Mouse (Mus musculus) right cerebral cortex, adult 2 months (tissue): ENCODE measurements around the gene Gsta2.
"Not testable (repeated sequence)": the region's sequence is repeated elsewhere in the genome, so short reads cannot be mapped to it uniquely, and the experiment has no call there.

Experiments used
- DNase-seq, 2 experiments: peaks; one replicate each; pipeline ENCODE4 v3.0.0; 2021 to 2022; ENCODE audit warnings: low spot score in 2 of 2

The Gsta2 gene

DNA sequence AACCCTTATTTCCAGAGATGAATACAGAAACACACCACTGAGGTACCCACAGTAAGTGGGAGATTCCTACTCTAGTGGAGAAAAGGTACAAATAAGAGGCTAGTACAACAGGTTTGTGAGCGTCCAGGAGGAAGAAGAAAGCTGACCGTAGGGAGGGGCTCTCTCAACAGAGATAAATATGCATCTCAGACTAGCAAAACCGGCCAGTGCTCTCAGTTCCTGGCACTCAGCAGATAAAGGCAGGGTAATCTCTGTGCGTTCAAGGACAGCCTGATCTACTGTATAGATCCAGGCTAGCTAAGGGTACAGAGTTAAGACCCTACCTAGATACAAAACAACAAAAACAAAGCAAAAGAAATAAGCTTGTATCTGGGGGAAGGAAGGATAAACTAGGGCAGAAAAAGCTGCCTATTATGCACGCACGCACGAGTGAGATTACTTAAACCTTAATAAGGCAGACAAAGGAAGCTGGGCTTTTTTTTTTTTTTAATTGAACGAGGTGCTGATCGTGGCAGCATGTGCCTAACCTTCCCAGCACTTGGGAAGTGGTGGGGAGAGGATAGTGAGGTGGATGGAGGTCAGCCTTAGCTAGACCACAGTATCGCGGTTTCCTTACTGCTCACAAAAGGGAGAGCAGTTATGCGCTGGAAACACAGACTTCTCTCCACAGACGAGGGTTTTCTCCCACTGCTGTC, 10.4 kb upstream of the Gsta2 start:
- DNase-seq, result no peak

DNA sequence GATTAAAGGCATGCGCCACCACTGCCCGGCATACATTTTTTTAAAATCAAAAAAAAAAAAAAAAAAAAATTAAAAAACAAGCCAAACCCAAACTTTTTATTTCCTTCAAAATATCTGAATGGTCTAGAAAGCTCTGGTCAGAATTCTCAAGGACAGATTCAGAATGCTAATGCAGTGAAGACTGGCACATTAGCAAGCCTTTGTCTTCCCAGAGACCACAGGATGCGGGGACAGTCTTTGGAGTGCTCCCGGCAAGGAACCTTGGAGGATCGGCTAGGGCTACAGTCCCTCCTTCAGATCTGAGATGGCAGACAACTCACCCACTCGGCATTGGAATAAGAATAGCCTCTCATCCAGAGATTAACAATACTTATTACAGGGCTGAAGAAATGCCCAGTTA, 9.1 kb upstream of the Gsta2 start:
- no peak for DNase-seq

DNA sequence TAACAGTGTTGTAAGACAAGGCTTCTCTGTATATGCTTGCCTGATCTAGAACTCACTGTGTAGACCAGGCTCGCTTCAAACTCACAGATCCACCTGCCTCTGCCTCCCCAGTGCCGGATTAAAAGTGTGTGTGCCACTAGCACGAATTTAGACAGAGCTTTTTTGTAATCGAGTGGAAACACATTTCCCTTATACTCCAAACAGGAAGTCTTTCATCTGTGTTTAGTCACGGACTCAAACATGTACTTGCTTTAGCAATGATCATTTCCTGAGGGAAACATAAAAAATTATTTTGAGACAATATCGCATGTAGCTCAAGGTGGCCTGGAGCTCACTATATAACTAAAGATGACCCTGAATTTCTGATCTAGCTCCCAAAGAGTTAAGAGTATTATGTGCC, 7.8 kb upstream of the Gsta2 start:
- DNase-seq, result no peak

DNA sequence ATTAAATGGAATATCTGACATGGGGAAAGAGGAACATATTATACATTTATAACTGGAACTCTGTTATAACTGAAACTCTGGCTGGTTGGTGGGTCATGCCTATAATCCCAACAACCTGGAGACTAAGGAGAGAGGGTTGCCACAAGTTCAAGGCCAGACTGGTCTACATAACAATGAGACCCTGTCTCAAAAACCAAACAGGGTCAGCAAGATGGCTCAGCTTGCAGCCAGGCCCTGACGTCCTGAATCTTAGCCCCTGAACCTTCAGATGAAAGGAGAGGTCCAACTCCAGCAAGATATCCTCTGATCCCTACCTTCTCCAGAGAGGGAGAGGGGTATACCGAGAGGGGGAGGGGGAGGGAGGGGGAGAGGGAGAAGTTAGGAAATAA, 4.9 kb upstream of the Gsta2 start:
- no peak for DNase-seq

DNA sequence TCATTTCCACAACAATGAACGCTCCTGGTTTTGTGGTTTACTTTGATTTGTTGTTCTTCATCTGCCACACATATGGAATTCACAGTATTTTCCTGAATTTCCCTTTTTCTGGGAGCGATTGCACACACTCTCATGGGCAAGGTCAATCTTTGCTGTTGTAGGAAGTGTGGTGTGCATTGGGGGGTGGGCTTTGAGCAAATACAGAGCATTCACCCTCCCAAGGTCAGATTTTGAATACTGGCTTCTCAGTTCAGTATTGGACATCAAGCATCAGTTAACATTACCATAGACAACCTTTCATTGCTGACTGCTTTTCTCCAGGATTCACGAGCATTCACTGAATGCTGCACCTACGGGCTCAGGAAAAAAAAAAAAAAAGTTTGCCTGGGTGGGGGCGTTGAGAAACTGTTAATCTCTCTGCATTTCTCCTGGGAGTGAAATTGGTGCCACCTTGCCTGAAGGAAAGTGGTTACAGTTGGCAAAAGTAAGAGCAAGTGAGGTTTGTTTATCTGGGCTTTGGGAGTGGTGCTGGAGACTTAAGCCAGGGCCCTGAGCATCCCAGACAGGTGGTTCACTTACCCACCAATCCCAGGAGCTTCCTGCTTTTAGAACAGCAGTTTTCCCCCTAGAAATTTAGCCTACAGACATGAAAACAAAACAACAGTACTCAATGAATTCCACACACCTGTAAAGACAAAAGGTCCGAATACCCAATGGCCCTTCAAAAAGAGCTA, 4.3 kb upstream of the Gsta2 start:
- no peak for DNase-seq

DNA sequence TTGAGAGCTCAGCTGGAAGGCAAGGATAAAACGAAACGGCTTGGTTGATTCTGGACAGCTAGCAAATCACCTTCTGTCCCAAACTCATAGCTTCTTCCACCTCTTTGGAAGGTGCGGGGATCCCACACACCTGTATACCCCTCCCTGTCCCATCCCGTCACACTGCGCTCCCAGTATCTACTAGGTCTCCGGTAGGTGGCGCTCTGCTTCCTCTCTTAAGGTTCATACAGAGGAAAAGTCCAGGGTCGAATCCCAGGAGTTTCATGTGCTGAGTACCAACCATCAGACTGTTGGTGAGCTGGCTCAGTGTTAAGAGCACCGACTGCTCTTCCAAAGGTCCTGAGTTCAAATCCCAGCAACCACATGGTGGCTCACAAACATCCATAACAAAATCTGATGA, 2.5 kb upstream of the Gsta2 start:
- peak; percentile 33 to 70 for DNase-seq

DNA sequence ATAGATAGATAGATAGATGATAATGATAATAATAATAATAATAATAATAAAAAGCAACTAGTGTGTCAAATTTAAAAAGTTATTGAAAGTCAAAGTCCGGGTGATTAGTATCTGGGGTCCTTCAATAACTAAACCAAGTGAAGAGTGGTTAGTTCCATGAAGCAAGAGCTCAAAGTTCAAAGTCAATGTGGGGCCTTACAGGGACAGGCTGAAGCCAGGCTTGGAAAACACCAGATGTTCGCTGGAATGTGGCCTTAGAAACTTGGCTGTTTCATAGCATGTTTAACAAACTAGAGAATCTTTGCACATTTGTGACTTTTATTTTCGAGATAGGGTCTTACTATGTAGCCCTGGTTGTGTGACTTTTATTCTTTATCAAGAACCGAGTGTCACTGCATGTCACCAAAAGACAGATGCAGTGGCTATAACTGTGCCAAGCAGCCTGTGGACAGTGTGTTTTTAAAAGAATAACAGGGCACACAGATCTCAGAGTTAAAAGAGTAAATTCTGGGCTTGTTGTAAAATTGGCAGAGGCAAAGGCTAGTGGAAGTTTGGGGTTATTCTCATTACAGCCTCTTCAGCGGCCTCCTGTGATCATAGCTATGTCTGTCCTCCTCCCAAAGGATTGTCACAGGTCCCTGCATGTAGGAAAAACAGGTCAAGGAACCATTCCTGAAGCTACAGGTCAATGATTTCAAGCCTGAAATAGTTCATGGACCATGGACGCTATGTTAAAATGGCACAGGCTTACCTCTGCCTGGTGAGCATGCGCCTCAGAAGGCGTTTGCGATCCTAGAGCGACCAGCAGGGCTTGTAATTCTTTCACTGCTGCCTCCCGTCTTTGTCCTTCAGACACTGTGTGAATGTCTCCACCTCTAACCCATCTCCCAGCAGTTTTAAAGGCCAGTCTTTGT, 666 bp downstream of the Gsta2 start:
- DNase-seq, result no peak

DNA sequence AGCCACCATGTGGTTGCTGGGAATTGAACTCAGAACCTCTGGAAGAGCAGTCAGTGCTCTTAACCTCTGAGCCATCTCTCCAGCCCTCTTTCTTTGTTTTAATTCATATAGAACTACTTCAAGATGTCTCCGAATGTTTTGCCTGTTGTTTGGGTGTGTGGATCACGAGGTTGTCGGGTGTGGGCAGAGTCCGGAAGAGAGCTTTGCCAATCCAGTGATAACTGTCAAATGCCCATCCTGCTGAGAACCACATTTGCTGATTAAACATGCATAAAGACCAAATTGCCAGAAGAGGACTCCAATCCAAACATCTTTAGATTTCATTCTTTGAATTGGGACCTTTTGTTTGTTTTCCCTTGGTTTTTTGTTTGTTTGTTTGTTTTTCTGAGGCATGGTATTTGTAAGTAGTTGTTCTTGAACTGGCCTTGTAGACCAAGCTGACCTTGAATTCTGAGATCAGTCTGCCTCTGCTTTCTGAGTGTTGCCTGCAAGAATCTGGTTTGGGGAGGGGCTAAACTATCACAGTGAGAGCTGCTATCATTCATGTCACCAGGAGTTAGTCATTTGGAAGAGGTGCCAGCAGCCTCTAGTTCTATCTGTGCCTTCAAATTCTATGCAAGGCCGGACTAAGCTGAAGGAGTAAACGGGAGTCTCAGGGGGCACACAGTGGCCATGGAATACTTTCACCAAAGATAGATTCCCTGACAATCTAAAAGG, 3.9 kb downstream of the Gsta2 start:
- DNase-seq, result no peak

DNA sequence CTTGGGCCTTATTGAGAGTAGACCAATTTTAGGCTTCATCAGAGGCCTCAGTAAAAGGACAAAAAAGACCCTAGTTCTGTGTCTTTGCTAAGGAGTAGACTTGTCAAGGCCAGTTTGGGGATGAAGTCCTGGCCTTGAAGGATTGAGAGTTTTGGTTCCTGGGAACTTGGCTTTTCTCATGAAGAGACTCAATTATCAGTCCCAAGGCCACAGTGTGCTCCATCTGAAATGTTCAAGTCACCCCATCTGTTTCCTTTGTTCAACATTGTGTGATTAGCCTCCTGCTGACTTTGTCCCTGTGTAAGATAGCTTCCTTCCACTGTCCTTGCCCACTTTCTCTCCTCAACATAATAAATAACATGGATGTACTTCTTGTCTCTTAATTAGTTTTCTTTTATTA, 5.6 kb downstream of the Gsta2 start:
- DNase-seq, result not testable (repeated sequence)

DNA sequence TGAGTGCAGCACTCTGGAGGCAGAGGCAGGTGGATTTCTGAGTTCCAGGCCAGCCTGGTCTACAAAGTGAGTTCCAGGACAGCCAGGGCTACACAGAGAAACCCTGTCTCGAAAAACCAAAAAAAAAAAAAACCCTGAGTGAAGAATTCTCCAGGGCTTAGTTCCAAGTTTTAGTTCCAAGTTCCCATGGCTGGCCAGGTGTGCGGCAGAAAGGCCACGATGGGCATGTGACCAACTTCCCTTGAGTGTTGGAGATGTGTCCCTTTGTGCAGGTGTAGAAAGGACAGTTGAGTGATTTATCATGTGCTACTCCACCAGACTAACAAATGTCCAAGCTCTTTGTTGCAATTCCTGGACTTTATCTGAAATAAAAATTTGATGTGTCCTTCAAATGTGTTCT, 6.4 kb downstream of the Gsta2 start:
- DNase-seq, result not testable (repeated sequence)

DNA sequence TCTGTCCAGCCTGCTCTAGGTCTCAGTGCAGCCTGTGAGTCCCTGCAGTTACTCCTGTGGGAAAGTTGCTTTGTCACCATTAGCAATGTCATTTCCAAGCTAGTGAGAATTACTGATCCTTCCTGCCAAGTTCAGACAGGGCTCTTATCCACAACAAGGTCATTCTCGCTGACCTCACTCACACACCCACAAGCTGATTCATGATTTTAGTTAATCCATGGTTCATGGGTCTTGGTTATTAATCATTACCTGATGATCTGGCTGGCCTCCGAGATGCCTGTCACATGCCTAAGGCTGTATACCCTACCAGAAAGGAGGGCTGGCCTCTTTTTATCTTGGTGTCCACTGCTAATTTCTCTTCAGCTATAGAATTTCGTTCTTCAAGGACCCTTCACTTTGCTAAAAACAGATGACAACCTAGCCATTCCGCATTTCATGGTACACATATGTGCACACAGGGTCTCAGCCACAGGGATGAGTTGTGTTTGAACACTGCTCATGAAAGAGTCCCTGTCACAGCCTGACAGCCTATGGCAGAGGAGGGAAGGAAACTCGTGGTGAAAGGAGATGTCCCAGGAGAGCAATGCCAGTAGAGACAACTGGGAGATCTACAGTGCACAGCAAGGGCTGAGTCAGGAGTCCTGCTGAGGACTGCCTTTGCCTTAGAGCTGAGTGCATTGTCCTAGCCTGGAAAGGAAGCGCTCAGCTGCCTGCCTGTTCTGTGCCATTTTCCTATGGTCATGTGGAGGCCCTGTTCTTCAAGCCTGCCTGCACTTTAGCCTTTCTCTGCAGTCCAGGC, 7.2 kb downstream of the Gsta2 start:
- DNase-seq, result not testable (repeated sequence)

DNA sequence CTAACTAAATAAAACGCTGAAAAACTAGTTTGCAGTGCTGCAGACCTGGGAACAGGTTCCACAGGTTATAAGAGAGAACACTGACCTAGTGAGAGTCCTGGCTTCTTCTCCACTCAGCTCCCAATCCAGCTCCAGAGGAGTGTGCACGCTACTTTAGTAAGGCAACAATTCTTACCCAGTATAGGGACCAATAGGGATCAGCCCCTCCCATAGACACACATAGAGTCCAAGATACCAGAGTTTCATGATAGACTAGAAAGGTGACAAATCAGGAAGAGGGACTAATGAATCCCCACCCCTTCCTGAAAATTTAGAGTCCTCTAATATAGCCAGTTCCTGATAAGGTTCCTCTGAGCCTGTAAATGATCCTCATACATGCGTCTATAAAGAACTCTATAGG, 8.6 kb downstream of the Gsta2 start:
- no peak for DNase-seq

DNA sequence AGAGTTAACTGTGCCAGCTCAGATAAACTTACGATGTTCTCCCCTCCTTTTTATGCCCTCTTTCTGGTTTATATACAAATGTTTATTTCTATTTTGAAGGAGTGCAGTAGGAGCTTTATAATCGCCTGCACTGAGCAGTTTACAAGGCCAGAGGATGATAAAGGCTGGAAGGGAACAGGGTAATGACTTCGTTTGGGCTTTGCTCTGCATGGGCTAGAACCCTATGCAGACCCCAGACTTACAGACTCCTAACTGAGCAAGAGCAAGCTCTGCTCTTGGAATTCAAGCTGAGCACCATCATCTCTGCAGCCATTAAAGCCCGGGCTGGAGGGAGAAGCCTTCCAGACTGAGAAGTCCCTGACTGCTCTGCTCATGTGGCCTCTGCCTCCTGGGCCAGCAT, 10.4 kb downstream of the Gsta2 start:
- DNase-seq, result not testable (repeated sequence)

DNA sequence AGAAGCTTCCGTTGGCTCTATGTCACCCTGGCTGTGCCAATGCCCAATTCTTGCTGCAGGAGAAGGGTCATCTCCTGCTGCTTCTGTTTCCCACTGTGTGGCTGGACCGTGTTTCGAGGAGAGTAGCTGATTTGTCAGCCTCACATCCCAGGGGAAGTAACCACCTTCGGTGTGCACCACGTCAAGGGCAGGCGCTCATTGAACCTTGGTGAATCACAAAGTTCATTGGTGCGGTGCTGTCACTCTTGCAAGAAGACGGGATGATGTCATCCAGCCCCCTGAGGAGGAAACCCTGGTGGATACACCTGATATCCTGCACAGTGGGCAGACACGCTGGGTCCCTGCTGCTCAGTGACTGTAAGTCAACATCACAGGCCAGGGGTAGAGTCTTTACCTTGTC, 12.5 kb downstream of the Gsta2 start:
- DNase-seq, result not testable (repeated sequence)

DNA sequence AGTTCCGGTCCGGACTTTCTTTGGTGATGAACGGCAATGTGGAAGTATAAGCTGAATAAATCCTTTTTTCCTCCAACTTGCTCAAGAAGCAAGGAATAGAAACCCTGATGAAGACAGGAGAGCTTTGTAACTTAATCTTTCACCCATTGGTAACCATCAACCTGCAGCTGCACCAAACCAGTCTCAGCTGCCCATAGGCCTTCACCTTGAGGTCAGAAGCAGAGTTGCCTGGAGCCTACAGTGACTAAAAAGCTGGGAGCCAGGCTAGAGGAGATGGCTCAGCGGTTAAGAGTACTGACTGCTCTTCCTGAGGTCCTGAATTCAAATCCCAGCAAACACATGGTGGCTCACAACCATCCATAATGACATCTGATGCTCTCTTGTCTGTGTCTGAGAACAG, 13.1 kb downstream of the Gsta2 start:
- DNase-seq, result not testable (repeated sequence)

DNA sequence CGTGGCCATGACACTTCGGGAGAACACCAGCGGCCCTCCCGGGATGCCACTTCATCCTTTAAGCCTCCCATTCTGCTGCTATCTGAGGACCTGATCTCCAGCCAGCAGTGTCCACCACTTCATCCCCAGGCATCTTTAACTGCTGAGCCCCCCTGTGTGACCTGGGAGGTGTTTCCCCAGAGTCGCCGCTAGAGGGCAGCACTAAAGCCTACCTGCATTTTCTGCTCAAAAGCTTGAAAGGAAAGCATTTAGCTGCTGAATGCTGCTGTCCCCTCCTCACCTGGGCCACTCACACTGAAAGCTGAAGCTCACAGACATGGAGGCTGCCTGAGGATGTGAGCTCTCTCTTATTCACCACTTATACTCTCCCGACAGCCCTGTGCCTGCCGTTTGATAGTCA, 15.3 kb downstream of the Gsta2 start:
- DNase-seq, result peak; percentile 13 to 36

DNA sequence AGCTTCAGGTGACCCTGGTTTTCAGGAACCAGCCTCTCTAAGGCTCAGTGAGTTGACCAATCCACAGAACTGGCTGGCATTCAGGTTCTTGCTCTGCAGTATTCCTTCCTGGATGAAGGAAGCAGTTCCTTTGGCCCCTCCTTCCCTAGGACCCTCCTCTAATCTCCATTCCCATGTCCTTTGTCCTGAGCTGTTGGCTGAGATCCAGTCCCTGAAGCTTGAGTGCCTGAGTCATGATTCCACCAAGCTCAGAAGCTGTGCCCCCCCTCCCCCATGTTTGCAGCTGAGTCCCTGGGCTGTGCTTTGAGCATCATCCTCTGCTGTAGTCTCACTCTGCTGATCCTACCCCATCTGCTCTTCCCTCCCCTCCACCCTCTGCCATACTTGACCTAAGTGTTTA, 18.5 kb downstream of the Gsta2 start:
- not testable (repeated sequence) for DNase-seq

DNA sequence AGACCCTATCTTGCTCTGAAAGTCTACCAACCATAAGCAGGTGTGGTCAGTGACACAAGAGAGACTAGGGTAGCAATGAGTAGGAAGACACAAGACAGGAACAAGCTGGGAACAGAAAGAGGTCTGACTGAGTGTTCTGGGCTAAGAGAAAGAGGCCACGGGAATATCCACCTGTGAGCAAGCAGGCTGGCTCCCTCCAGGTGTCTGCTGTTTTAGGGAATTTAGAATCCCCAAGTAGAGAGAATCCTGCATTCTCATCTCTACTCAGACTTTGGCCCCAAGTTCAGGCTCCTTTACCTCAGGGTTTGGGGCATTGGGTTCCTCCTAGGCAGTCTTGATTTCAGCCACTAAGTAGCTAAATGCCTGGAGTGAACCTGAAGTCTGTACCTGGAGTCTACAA, 28.3 kb downstream of the Gsta2 start, which contains the start of gene Omt2b:
Gene Omt2b (plus strand): TSS at position 301 of the 400 bp plus-strand sequence.
- DNase-seq, result not testable (repeated sequence)

DNA sequence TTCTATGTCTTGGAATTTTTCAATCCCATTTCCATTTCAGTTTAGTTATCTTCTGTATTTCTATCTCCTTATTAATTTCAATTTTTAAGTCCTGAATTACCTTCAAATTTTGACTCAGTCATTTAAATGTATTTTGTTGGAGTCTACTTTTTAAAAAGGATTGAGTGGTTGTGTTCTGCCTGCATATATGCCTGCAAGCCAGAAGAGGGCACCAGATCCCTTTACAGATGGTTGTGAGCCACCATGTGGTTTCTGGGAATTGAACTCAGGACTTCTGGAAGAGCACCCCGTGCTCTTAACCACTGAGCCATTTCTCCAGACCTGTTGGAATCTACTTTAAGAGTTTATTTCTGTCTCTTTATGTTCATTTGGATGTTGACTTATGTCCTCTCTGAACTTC, 36.1 kb downstream of the Gsta2 start:
- peak in 1 of 2 experiments; percentile 3 for DNase-seq

DNA sequence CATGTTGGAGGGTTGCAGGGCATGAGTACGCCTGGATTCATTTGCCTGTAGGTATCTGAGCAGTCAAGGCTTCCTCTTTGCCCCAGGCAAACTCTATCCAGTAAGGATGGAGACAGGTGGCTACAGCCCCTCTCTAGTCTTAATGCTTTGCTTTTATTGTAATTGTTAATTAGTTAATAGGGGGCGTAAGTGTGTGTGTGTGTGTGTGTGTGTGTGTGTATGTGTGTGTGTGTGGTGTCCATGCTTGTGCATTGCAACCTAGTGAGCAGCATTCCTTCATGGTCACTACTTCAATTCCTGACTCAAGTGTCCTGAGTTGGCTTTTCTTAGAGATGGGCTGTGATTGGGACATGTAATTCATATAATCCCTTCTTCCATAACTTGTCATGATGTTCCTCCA, 40.9 kb downstream of the Gsta2 start, which contains the start of gene Omt2a:
Gene Omt2a (minus strand): TSS at position 101 of the 400 bp plus-strand sequence.
- no peak for DNase-seq

DNA sequence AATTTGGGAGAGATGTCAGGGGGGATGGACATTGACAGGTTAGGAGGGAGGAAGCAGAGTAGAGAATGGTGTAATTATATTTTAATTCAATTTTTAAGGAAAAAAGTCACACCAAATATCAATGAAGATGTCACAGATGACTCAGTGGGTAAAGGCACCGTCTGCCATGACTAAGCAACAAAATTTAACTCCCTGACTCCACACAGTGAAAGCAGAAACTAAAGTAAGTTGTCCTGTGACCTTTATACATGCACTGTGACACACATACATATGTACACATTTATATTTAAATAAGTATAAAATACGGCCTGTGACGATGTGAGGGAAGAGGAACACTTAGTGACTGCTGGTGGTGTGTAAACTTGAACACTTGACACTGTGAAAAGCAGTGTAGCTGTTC, 47.5 kb downstream of the Gsta2 start:
- DNase-seq, result not testable (repeated sequence)
